Mouse (Mus musculus) kidney, postnatal 0 days (tissue): ENCODE results near the gene 4930469K13Rik. TPM values are rescaled to one million over a fixed set of nuclear protein-coding genes. Genes with fewer than 3 reads are reported as not detected.

Source experiments
- ATAC-seq: fragments of 200-750 bp; cut with Nextera tagmentation; replicated peaks from 2 replicates; pipeline ENCODE4 v1.8.0; 2017; ENCODE audit warnings: low read depth, moderate number of reproducible peaks, moderate TSS enrichment, moderate library complexity; ENCODE audit not compliant: low FRiP score
- DNase-seq: peaks from one replicate; pipeline ENCODE4 v3.0.0-alpha.2; 2016; ENCODE audit warnings: low spot score
- H3K27ac ChIP-seq: fragments of 300-500 bp; sonication (generic); 2 replicates; pipeline ENCODE4 v1.5.1; 2014; ENCODE audit warnings: mild to moderate bottlenecking
- H3K27me3 ChIP-seq: fragments of 300-500 bp; sonication (generic); 2 replicates; pipeline ENCODE4 v1.6.1; 2014; ENCODE audit warnings: low read length, mixed read lengths; ENCODE audit not compliant: insufficient read depth
- H3K36me3 ChIP-seq: fragments of 300-500 bp; sonication (generic); 2 replicates; pipeline ENCODE4 v1.6.1; 2014; ENCODE audit warnings: low read length, mixed read lengths; ENCODE audit not compliant: insufficient read depth
- H3K4me1 ChIP-seq: fragments of 300-500 bp; sonication (generic); replicated peaks from 2 replicates; pipeline ENCODE4 v1.6.1; 2014; ENCODE audit warnings: antibody characterized with exemption, low read length, mixed read lengths; ENCODE audit not compliant: insufficient read depth
- H3K4me2 ChIP-seq: fragments of 300-500 bp; sonication (generic); 2 replicates; pipeline ENCODE4 v1.6.1; 2014; ENCODE audit warnings: mild to moderate bottlenecking, low read length, moderate library complexity, mixed read lengths
- H3K4me3 ChIP-seq: fragments of 300-500 bp; sonication (generic); replicated peaks from 2 replicates; pipeline ENCODE4 v1.5.1; 2014; ENCODE audit warnings: low read depth, low read length
- H3K9ac ChIP-seq: fragments of 300-500 bp; sonication (generic); 2 replicates; pipeline ENCODE4 v1.6.1; 2014; ENCODE audit warnings: low read depth, low read length
- H3K9me3 ChIP-seq: fragments of 300-500 bp; sonication (generic); replicated peaks from 2 replicates; pipeline ENCODE4 v1.6.1; 2016; ENCODE audit warnings: low read length, inconsistent platforms, mixed read lengths
- CTCF ChIP-seq: IDR thresholded peaks from 2 replicates; pipeline ENCODE4 v1.5.1; 2016; ENCODE audit warnings: antibody characterized with exemption, low read depth, mild to moderate bottlenecking, moderate library complexity
- WGBS: fragments of 180-500 bp; shearing (Covaris S2); extraction: QIAGEN DNeasy Blood & Tissue Kit; methylation state at CpG from one replicate; pipeline ENCODE4 v1.1.7; 2014; 5-methylcytosine and 5-hydroxymethylcytosine counted together
- polyA plus RNA-seq: library from polyadenylated mRNA; unstranded; fragments of >200 nt; fragmentation: Nextera tagmentation; extraction: Ambion mirVana; gene quantifications from 2 replicates; pipeline ENCODE4 v1.2.1, GENCODE M21; 2015

The 4930469K13Rik gene
- polyA plus RNA-seq, 1 experiment from 2014 or later, result not detected

DNA sequence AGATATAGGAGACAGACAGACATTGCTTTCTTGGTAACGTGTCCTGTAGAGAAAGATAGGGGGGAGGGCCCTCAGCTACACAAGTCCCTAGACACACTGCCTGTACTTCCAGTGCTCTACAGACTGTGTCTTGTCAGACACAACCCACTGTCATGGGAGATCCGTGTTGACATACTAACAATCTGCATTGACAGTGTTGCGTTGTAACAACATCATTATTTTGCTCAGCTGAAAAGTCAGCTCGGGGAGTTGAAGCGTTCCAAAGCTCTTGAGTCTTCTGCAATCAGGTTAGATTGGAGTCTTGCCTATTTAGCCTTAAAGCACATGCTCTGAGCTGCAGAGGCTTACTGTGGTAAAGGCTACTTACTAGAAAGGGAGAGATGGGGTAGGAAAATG, 50.8 kb downstream of the 4930469K13Rik start:
- H3K4me2 ChIP-seq, result no peak overlapping the region
- no peak for ATAC-seq
- 90% methylated on average over 5 of the region's 5 CpGs for whole genome bisulfite sequencing

DNA sequence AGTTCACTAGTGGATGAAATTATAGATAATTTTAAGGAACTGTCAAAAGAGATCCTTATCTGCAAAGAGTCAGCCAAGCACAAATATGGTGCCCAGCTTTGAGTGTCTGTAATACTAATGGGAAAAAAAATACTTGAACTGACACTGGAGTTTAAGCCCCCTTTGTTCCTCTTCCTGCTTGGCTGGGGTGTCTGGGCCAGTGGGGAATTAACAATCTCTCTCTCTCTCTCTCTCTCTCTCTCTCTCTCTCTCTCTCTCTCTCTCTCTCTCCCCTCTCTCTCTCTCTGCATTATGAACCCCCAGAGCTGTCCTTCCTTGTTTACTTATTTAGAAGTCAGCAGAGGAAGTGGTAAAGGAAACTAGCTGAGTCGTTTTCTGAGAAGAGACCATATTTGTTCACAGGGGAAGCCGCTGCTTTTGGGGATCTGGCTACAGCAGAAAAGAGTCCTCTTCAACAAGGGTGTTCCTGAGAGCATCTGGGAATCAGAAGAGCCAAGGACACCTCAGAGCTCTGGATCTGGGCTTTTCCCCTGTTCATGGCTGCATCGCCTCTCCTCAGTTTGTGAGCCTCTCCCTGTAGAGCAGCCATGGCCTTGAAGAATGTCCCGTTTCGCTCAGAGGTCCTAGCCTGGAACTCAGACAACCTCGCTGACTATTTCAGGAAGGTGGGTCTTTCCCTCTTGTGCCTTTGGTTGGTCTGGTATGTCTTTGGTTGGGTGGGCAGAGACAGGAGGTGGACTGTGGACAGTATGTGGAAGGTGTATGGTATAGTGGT, 51.4 kb downstream of the 4930469K13Rik start, which contains the start of gene Lcp2:
Gene Lcp2 (plus strand): TSS at position 154 of the 775 bp plus-strand sequence.
- H3K4me2 ChIP-seq, result no peak within 1 kb of the TSS
- H3K9ac ChIP-seq, result no peak within 1 kb of the TSS
- TF ChIP-seq CTCF, result no peak
- no peaks in the 10 kb centered on the region for H3K27me3 ChIP-seq
- no peak within 1 kb of the TSS for H3K27ac ChIP-seq
- H3K9me3 ChIP-seq, result no peaks in the 10 kb centered on the region
- WGBS, result 83% methylated on average over 6 of the region's 6 CpGs
- DNase-seq, result no peak
- H3K4me1 ChIP-seq, result no peaks in the 10 kb centered on the region
- no peaks in the 10 kb centered on the region for H3K36me3 ChIP-seq
- no peak for ATAC-seq
- no peak within 1 kb of the TSS for H3K4me3 ChIP-seq

More for the DNA sequence above, 50.8 kb downstream of the 4930469K13Rik start:
- no peak overlapping the region for H3K4me3 ChIP-seq
- no peaks in the 10 kb centered on the region for H3K36me3 ChIP-seq
- DNase-seq, result no peak
- H3K27me3 ChIP-seq, result no peaks in the 10 kb centered on the region
- no peaks in the 10 kb centered on the region for H3K9me3 ChIP-seq
- no peak for TF ChIP-seq CTCF
- H3K9ac ChIP-seq, result no peak overlapping the region
- no peak overlapping the region for H3K27ac ChIP-seq
- H3K4me1 ChIP-seq, result no peaks in the 10 kb centered on the region

DNA sequence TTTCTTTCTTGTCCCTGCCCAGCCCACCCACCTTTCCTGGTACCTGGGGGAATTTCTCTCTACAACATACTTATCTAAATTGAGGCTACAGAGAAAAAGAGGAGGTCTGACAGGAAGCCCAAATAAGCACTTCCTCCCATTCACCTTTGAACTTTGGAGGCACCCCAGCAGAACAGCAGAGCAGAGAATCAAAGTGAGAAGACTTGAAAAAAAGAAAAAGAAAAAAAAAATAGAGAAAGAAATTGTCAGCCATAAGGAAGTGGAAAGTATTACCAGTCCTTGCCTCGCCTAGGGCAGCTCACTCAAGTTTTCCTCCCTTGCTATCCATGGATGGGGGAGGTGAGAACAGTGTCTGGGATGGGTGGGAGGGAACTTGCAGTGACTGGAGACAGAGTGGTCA, 55.5 kb downstream of the 4930469K13Rik start:
- Histone ChIP-seq H3K4me3 (no peak overlapping the region), H3K27ac (no peak overlapping the region), H3K9me3 (no peaks in the 10 kb centered on the region), H3K4me1 (no peaks in the 10 kb centered on the region), H3K4me2 (no peak overlapping the region), H3K27me3 (no peaks in the 10 kb centered on the region), H3K36me3 (no peaks in the 10 kb centered on the region), H3K9ac (no peak overlapping the region)
- WGBS, result 39% methylated on average over 1 of the region's 1 CpGs
- ATAC-seq (no peak), DNase-seq (no peak)
- no peak for TF ChIP-seq CTCF

DNA sequence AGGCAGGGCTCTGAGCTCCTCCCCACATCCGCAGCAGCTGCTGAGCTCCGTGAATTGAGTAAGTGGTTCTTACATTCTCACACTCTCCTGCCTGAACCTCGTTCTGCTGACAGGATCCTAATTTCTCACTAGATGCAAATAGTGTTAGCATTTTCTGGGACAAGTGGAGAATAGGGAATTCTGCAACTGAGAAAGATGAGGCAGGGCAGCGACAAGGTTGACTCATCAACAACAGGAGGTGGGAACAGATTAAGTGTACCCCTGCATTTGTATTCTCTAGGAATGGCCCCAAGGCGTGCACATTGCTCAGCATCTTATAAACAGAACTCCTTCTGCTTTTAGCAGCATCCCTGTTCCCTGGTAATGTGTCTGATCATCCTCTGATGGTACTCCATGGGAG, 58.3 kb downstream of the 4930469K13Rik start:
- no peaks in the 10 kb centered on the region for H3K36me3 ChIP-seq
- 81% methylated on average over 5 of the region's 5 CpGs for WGBS
- TF ChIP-seq CTCF, result no peak
- H3K9me3 ChIP-seq, result no peaks in the 10 kb centered on the region
- H3K27ac ChIP-seq, result no peak overlapping the region
- H3K4me2 ChIP-seq, result no peak overlapping the region
- DNase-seq (no peak), ATAC-seq (no peak)
- no peaks in the 10 kb centered on the region for H3K27me3 ChIP-seq
- no peak overlapping the region for H3K4me3 ChIP-seq
- no peak overlapping the region for H3K9ac ChIP-seq
- no peaks in the 10 kb centered on the region for H3K4me1 ChIP-seq

DNA sequence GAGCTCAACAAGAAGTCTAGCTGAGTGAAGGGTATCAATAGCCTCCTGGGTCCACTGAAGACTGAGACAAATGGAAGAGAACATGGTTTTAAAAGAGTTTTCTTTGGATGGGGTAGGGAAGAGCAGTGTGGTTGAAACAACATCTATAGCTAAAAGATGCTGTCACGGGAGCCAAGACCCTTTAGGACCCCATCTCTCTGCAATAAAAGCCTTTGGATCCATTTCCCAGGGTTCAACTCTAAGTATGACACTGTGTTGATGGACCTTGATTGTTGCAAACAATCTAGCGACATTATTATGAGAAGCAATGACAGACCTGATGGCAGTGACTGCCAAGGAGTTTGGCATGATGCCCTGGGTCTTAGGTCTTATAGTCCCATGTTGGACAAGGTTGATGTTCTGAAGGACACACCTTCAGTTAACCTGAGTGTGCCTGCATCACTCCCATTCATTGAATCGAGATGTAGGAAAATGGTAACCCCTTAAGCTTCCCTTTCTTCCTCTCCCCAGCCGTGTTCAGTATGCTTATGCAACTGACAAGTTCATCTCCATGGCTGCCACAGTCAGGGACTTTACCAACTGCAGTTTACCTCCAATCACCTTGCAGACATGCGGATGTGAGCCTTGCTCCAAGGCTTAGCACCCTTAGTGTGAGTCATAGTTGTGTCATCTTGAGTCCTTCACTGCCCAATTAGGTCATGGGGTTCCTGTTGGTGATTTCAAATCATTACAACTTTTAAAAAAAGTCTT, 62.3 kb downstream of the 4930469K13Rik start:
- no peak for TF ChIP-seq CTCF
- ATAC-seq, result no peak
- no peak for DNase-seq

DNA sequence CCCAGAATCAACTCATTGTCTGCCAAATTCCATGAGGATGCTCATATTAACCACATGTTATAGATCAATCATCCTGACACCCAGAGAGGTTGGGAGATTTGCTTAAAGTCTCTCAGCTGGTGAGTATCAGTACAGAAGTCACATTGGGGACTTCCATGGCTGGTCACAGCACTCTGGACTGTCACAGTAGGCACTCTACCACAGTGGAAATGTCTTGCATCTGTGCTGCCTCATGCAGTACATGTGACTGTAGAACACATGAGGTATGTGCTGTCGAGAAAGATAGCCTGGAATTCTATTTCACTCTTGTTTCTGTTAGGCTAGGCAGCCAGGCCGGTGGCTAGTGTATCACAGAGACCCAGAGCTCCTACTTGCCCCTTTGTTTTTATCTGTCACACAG, 63.6 kb downstream of the 4930469K13Rik start:
- Histone ChIP-seq H3K9me3 (no peaks in the 10 kb centered on the region), H3K4me1 (no peaks in the 10 kb centered on the region), H3K36me3 (no peaks in the 10 kb centered on the region), H3K4me3 (no peak overlapping the region), H3K4me2 (no peak overlapping the region), H3K27me3 (no peaks in the 10 kb centered on the region), H3K9ac (no peak overlapping the region), H3K27ac (no peak overlapping the region)
- ATAC-seq (no peak), DNase-seq (no peak)
- no peak for TF ChIP-seq CTCF
- WGBS, result 81% methylated on average over 2 of the region's 2 CpGs

More for the DNA sequence above, 62.3 kb downstream of the 4930469K13Rik start:
- Histone ChIP-seq H3K27me3 (no peaks in the 10 kb centered on the region), H3K9ac (no peak overlapping the region), H3K4me2 (no peak overlapping the region), H3K27ac (no peak overlapping the region), H3K9me3 (no peaks in the 10 kb centered on the region), H3K4me3 (no peak overlapping the region), H3K4me1 (no peaks in the 10 kb centered on the region), H3K36me3 (no peaks in the 10 kb centered on the region)
- WGBS, result 84% methylated on average over 5 of the region's 5 CpGs
